Mouse (Mus musculus) liver, embryonic 14.5 days (tissue): ENCODE data around the gene Atrnl1. TPM values are rescaled to one million over a fixed set of nuclear protein-coding genes. Genes with fewer than 3 reads are reported as not detected.

Experiments
- ATAC-seq: fragments of 200-750 bp; cut with Nextera tagmentation; 2 replicates; pipeline ENCODE4 v1.8.0; 2017; ENCODE audit warnings: moderate number of reproducible peaks, mild to moderate bottlenecking, moderate library complexity; ENCODE audit not compliant: insufficient read depth
- DNase-seq, 3 experiments: peaks; one replicate each; pipeline ENCODE4 v3.0.0-alpha.2; 2012 to 2013; ENCODE audit warnings: low read depth in 3 of 3, low spot score in 3 of 3
- H3K27ac ChIP-seq: fragments of 300-500 bp; sonication (generic); 2 replicates; pipeline ENCODE4 v1.5.1; 2014; ENCODE audit warnings: moderate library complexity, mild to moderate bottlenecking, control low read depth, inconsistent platforms
- H3K27me3 ChIP-seq: fragments of 300-500 bp; sonication (generic); 2 replicates; pipeline ENCODE4 v1.6.1; 2014; ENCODE audit warnings: mild to moderate bottlenecking, low read length, moderate library complexity; ENCODE audit not compliant: control insufficient read depth, insufficient read depth
- H3K36me3 ChIP-seq: fragments of 300-500 bp; sonication (generic); replicated peaks from 2 replicates; pipeline ENCODE4 v1.6.1; 2014; ENCODE audit warnings: low read depth; ENCODE audit not compliant: control insufficient read depth, insufficient read depth
- H3K4me1 ChIP-seq, 2 experiments: fragments of 200-500 bp in 1 of 2; fragments of 300-500 bp in 1 of 2; sonication (generic) in 1 of 2; replicated peaks; 2 replicates each; pipeline ENCODE4 v1.6.1; 2012 to 2014; ENCODE audit warnings: antibody characterized with exemption in 1 of 2, inconsistent platforms in 1 of 2, low read length in 1 of 2; ENCODE audit not compliant: control insufficient read depth in 2 of 2, insufficient read depth in 2 of 2
- H3K4me2 ChIP-seq: fragments of 300-500 bp; sonication (generic); 2 replicates; pipeline ENCODE4 v1.6.1; 2014; ENCODE audit warnings: low read depth, mild to moderate bottlenecking, control low read depth, moderate library complexity
- H3K4me3 ChIP-seq, 2 experiments: fragments of 200-500 bp in 1 of 2; fragments of 300-500 bp in 1 of 2; sonication (generic) in 1 of 2; 2 replicates each; pipeline ENCODE4 v1.5.1; 2012 to 2014; ENCODE audit warnings: low read depth in 2 of 2, low read length in 2 of 2, mild to moderate bottlenecking in 2 of 2, control low read depth in 1 of 2, inconsistent platforms in 1 of 2, moderate library complexity in 1 of 2; ENCODE audit not compliant: insufficient read depth in 1 of 2
- H3K9ac ChIP-seq: fragments of 300-500 bp; sonication (generic); replicated peaks from 2 replicates; pipeline ENCODE4 v1.6.1; 2014; ENCODE audit warnings: mild to moderate bottlenecking, control low read depth, moderate library complexity
- H3K9me3 ChIP-seq: fragments of 300-500 bp; sonication (generic); 2 replicates; pipeline ENCODE4 v1.6.1; 2016; ENCODE audit warnings: low read length, mixed read lengths; ENCODE audit not compliant: control insufficient read depth
- CTCF ChIP-seq: IDR thresholded peaks from 2 replicates; pipeline ENCODE4 v1.5.1; 2016; ENCODE audit warnings: antibody characterized with exemption, low read depth, control low read depth
- EP300 ChIP-seq: IDR thresholded peaks from 2 replicates; pipeline ENCODE4 v1.6.1; 2016; ENCODE audit warnings: antibody characterized with exemption, low read depth
- WGBS: fragments of 180-500 bp; shearing (Covaris S2); extraction: QIAGEN DNeasy Blood & Tissue Kit; methylation state at CpG from one replicate; pipeline ENCODE4 v1.1.7; 2014; ENCODE audit not compliant: insufficient replicate concordance; 5-methylcytosine and 5-hydroxymethylcytosine counted together
- polyA plus RNA-seq, 2 experiments: library from polyadenylated mRNA; depleted of rRNA in 1 of 2; stranded (reverse) in 1 of 2; unstranded in 1 of 2; fragments of >200 nt; fragmentation: Nextera tagmentation in 1 of 2; extraction: Ambion mirVana in 1 of 2; gene quantifications; 2 replicates each; pipeline versions ENCODE4 v1.2.1 to v1.2.3; 2012 to 2014

Atrnl1 gene
- polyA plus RNA-seq, 2 experiments = 0.46 to 1.3 TPM

DNA sequence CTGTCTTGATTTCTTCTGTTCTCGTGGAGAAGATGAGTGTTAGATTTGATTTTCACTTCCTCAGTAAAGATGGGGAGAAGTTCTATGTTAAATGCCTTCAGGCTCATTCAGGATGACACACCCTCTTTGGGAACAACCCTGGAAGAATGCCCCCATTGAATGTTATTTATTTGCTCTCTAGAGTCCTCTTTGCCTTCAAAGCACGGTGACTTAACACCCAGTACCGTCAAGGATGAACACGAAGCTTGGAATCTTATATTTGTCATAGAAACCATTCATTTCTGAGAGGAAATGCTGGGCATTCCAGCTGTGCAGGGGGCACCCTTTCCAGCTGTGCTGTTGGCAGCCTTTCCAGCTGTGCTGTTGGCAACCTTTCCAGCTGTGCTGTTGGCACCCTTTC, 212.6 kb downstream of the Atrnl1 start:
- Histone ChIP-seq H3K4me3 (no peak overlapping the region), H3K4me1 (no peaks in the 10 kb centered on the region), H3K4me2 (no peak overlapping the region), H3K27ac (no peak overlapping the region), H3K36me3 (no peaks in the 10 kb centered on the region), H3K9me3 (no peaks in the 10 kb centered on the region), H3K27me3 (no peaks in the 10 kb centered on the region), H3K9ac (no peak overlapping the region)
- 74% methylated on average over 4 of the region's 4 CpGs for WGBS
- no peak for DNase-seq
- TF ChIP-seq EP300 (no peak), CTCF (no peak)
- ATAC-seq = no peak

- Histone ChIP-seq H3K9ac (no peak overlapping the region), H3K4me2 (no peak overlapping the region), H3K4me1 (no peaks in the 10 kb centered on the region), H3K9me3 (no peaks in the 10 kb centered on the region), H3K36me3 (no peaks in the 10 kb centered on the region), H3K4me3 (no peak overlapping the region), H3K27me3 (no peaks in the 10 kb centered on the region), H3K27ac (no peak overlapping the region)
- no peak for TF ChIP-seq EP300
- TF ChIP-seq CTCF = peak; percentile 13; the same call in 1 of the 2 replicates
- DNase-seq (no peak), ATAC-seq (no peak)
- 72% methylated on average over 13 of the region's 13 CpGs for WGBS
These were observed 214.7 kb downstream of the Atrnl1 start for GRCm38 (mm10) chr19:57825271-57826207.

- ATAC-seq = no peak
- no peak overlapping the region for H3K4me2 ChIP-seq
- H3K36me3 ChIP-seq = no peaks in the 10 kb centered on the region
- no peaks in the 10 kb centered on the region for H3K4me1 ChIP-seq
- no peak for DNase-seq
- H3K27ac ChIP-seq = no peak overlapping the region
- H3K4me3 ChIP-seq = no peak overlapping the region
- WGBS = 69% methylated on average over 7 of the region's 7 CpGs
- TF ChIP-seq CTCF (no peak), EP300 (no peak)
- H3K27me3 ChIP-seq = no peaks in the 10 kb centered on the region
- no peak overlapping the region for H3K9ac ChIP-seq
- H3K9me3 ChIP-seq = no peaks in the 10 kb centered on the region
These were observed 222.2 kb downstream of the Atrnl1 start for GRCm38 (mm10) chr19:57833083-57833482.

DNA sequence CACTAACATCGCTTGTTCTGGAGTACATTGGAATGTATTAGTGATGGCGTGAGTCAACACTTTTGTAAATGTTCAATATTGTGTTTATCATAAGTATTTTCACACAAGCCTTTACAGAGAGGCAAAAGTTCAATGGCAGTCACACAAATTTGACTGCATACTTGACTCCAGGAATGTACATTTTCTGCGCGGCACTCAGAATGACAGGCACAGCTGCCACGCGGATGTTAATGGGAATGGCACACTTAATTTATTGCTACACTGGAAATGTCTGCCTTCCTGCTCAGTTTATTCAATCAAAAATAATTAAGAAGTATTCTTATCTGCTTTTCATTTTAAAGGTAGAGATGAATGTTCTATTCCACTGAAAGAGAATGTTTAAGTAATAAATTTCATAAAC, 227.0 kb downstream of the Atrnl1 start:
- Histone ChIP-seq H3K9me3 (no peaks in the 10 kb centered on the region), H3K9ac (no peak overlapping the region), H3K27ac (no peak overlapping the region), H3K36me3 (no peaks in the 10 kb centered on the region), H3K27me3 (no peaks in the 10 kb centered on the region), H3K4me2 (no peak overlapping the region), H3K4me3 (no peak overlapping the region), H3K4me1 (no peaks in the 10 kb centered on the region)
- no peak for ATAC-seq
- TF ChIP-seq CTCF (no peak), EP300 (no peak)
- 81% methylated on average over 6 of the region's 6 CpGs for WGBS
- no peak for DNase-seq

- Histone ChIP-seq H3K4me2 (no peak overlapping the region), H3K27me3 (no peaks in the 10 kb centered on the region), H3K9me3 (no peaks in the 10 kb centered on the region), H3K27ac (no peak overlapping the region), H3K9ac (no peak overlapping the region), H3K4me3 (no peak overlapping the region), H3K36me3 (no peaks in the 10 kb centered on the region), H3K4me1 (no peaks in the 10 kb centered on the region)
- DNase-seq = no peak
- TF ChIP-seq EP300 = no peak
- WGBS = 76% methylated on average over 9 of the region's 9 CpGs
- ATAC-seq = no peak
These were observed 227.7 kb downstream of the Atrnl1 start for GRCm38 (mm10) chr19:57838546-57838945.
